Mouse (Mus musculus) heart, embryonic 16.5 days (tissue): ENCODE data around the gene Ell. TPM values are rescaled to one million over a fixed set of nuclear protein-coding genes. Genes with fewer than 3 reads are reported as not detected.

ENCODE experiments used
- ATAC-seq: fragments of 200-750 bp; cut with Nextera tagmentation; replicated peaks from 2 replicates; pipeline ENCODE4 v1.8.0; 2017; ENCODE audit warnings: moderate number of reproducible peaks; ENCODE audit not compliant: insufficient read depth, low FRiP score; ENCODE audit errors: extremely low read depth
- H3K27ac ChIP-seq: fragments of 300-500 bp; sonication (generic); 2 replicates; pipeline ENCODE4 v1.5.1; 2014; ENCODE audit warnings: mild to moderate bottlenecking, low read length, control low read depth, moderate library complexity
- H3K27me3 ChIP-seq: fragments of 300-500 bp; sonication (generic); 2 replicates; pipeline ENCODE4 v1.6.1; 2014; ENCODE audit warnings: low read length, mixed read lengths; ENCODE audit not compliant: control insufficient read depth, insufficient read depth
- H3K36me3 ChIP-seq: fragments of 300-500 bp; sonication (generic); 2 replicates; pipeline ENCODE4 v1.6.1; 2014; ENCODE audit not compliant: control insufficient read depth, insufficient read depth
- H3K4me1 ChIP-seq: fragments of 300-500 bp; sonication (generic); 2 replicates; pipeline ENCODE4 v1.6.1; 2014; ENCODE audit warnings: low read length, mixed read lengths; ENCODE audit not compliant: control insufficient read depth, insufficient read depth
- H3K4me2 ChIP-seq: fragments of 300-500 bp; sonication (generic); 2 replicates; pipeline ENCODE4 v1.6.1; 2014; ENCODE audit warnings: low read depth, mild to moderate bottlenecking, control low read depth, low read length
- H3K4me3 ChIP-seq: fragments of 300-500 bp; sonication (generic); 2 replicates; pipeline ENCODE4 v1.5.1; 2014; ENCODE audit warnings: mild to moderate bottlenecking, control low read depth, low read length
- H3K9ac ChIP-seq: fragments of 300-500 bp; sonication (generic); 2 replicates; pipeline ENCODE4 v1.6.1; 2014; ENCODE audit warnings: low read length, control low read depth
- H3K9me3 ChIP-seq: fragments of 300-500 bp; sonication (generic); replicated peaks from 2 replicates; pipeline ENCODE4 v1.6.1; 2016; ENCODE audit warnings: low read length; ENCODE audit not compliant: control insufficient read depth
- WGBS: fragments of 180-500 bp; shearing (Covaris S2); extraction: QIAGEN DNeasy Blood & Tissue Kit; methylation state at CpG from one replicate; pipeline ENCODE4 v1.1.7; 2014; 5-methylcytosine and 5-hydroxymethylcytosine counted together
- polyA plus RNA-seq: library from polyadenylated mRNA; unstranded; fragments of >200 nt; fragmentation: Nextera tagmentation; extraction: Ambion mirVana; gene quantifications from 2 replicates; pipeline ENCODE4 v1.2.1, GENCODE M21; 2015

Gene Ell
- polyA plus RNA-seq, 1 experiment from 2014 or later: 14.0 TPM

GRCm38 (mm10) chr8:70609849-70610795 is 70.9 kb downstream of the Ell start:
- under 1% methylated on average over 41 of the region's 45 CpGs for WGBS
- H3K9ac ChIP-seq: peak overlapping the region; percentile 66
- peak overlapping the region; percentile 96 for H3K27ac ChIP-seq
- H3K4me1 ChIP-seq: peaks cover 17% of the 10 kb centered on the region
- peak overlapping the region; percentile 99 for H3K4me2 ChIP-seq
- peak; percentile 71 for ATAC-seq
- H3K4me3 ChIP-seq: peak overlapping the region; percentile 49
- no peaks in the 10 kb centered on the region for H3K9me3 ChIP-seq
- no peaks in the 10 kb centered on the region for H3K27me3 ChIP-seq
- no peaks in the 10 kb centered on the region for H3K36me3 ChIP-seq

DNA sequence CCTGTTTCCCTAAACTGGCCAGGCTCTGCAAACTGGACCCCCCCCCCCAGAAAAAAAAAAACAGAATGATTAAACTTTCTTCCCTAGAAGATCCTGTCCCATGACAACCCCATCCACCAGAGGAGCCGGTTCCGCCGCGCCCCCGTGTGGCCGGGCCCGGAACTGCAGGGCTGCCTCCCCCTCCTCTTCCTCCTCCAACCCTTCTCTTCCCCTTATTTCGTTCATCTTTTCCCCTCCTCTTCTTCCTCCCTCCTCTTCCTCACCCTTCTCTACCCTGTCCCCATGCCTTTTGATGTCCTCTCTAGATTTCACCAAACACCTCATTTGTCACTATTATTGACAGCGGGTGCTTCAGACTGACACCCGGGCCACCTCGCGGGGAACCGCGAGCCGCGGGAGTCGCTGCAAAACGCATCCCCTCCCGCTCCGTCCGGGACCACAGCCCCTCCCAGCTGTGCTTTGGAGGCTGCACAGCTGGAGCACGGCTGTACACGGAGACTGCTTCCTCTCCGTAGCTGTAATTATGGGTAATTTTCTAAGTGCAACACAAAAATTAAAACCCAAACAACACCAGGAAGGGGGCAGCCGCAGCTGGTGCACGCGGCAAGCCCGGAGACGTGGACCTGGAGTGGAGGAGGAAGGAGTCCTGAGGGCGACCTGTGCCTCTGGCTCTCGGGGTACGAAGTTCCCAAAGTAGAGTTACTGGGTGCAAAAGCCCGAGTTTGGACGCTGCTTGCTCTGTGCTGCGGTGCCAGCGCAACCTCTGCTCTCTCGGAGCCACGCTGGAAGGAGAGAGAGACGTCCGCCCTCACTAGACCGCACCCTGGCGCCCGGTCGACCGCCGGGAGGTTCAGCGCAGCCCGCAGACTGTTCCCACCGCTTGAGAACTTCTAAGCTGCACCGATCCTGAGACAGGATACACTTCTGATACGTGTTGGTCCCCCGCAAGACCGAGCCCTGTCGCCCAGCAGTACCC is 71.8 kb downstream of the Ell start:
- H3K27ac ChIP-seq: peak overlapping the region; percentile 96
- ATAC-seq: no peak; the same call in 1 of the 2 replicates
- H3K4me3 ChIP-seq: peak overlapping the region; percentile 49
- peak overlapping the region; percentile 66 for H3K9ac ChIP-seq
- no peaks in the 10 kb centered on the region for H3K9me3 ChIP-seq
- peak overlapping the region; percentile 99 for H3K4me2 ChIP-seq
- H3K27me3 ChIP-seq: no peaks in the 10 kb centered on the region
- peaks cover 17% of the 10 kb centered on the region for H3K4me1 ChIP-seq
- no peaks in the 10 kb centered on the region for H3K36me3 ChIP-seq
- WGBS: under 1% methylated on average over 54 of the region's 54 CpGs

DNA sequence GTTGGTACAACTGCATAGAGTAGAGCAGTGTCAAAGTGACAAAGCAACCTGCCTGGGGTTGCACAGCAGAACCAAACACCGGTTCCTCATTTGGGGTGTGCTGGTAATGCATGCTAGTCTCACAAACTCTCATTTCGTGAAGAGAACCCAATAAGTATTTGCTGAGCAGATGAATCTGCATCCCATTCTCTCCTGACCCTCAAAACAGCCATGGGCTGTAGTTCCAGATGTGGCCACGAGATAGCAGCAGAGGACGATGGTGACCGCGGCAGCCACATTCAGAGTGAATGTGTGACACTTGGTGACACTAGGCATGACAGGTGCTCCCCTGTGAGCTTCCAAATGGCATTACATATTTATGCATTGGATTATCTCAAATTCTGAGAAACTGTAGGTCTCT is 72.6 kb downstream of the Ell start:
- no peak for ATAC-seq
- 0% methylated on average over 6 of the region's 6 CpGs for WGBS
- H3K27ac ChIP-seq: peak overlapping the region; percentile 72
- no peaks in the 10 kb centered on the region for H3K36me3 ChIP-seq
- peak overlapping the region; percentile 49 for H3K4me3 ChIP-seq
- no peaks in the 10 kb centered on the region for H3K27me3 ChIP-seq
- H3K4me1 ChIP-seq: peaks cover 17% of the 10 kb centered on the region
- H3K4me2 ChIP-seq: peak overlapping the region; percentile 99
- H3K9ac ChIP-seq: peak overlapping the region; percentile 61
- H3K9me3 ChIP-seq: no peaks in the 10 kb centered on the region

DNA sequence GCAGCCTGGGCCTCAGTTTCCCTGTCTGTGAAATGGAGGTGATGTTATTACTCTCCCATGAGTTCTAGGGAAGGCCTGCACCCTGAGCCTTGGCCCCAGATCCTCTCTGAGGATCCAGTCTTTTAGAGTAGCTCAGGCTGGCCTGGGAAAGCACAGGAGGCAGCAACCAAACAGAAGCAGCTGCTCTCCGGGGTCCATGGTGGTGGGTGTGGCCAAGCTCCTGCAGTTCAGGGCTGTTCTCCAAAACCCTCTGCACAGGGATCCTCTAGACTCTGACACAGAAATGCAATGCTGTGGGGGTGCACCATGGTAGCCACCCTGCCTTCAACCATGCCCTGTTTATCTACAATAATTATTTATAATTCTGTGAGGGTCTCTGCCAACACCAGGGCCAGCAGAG is 74.5 kb downstream of the Ell start:
- no peak overlapping the region for H3K27ac ChIP-seq
- H3K4me3 ChIP-seq: no peak overlapping the region
- H3K36me3 ChIP-seq: no peaks in the 10 kb centered on the region
- H3K27me3 ChIP-seq: no peaks in the 10 kb centered on the region
- no peak overlapping the region for H3K9ac ChIP-seq
- no peaks in the 10 kb centered on the region for H3K9me3 ChIP-seq
- 4% methylated on average over 1 of the region's 1 CpGs for WGBS
- no peak overlapping the region for H3K4me2 ChIP-seq
- H3K4me1 ChIP-seq: peaks cover 17% of the 10 kb centered on the region
- no peak for ATAC-seq

- H3K4me1 ChIP-seq: peaks cover 11% of the 10 kb centered on the region
- H3K4me2 ChIP-seq: no peak overlapping the region
- no peaks in the 10 kb centered on the region for H3K36me3 ChIP-seq
- H3K27ac ChIP-seq: no peak overlapping the region
- 66% methylated on average over 5 of the region's 5 CpGs for WGBS
- H3K9ac ChIP-seq: no peak overlapping the region
- no peak overlapping the region for H3K4me3 ChIP-seq
- H3K9me3 ChIP-seq: no peaks in the 10 kb centered on the region
- ATAC-seq: no peak
- H3K27me3 ChIP-seq: no peaks in the 10 kb centered on the region
Measured at GRCm38 (mm10) chr8:70614469-70614868, 75.2 kb downstream of the Ell start.

GRCm38 (mm10) chr8:70615281-70615680 is 76.0 kb downstream of the Ell start:
- no peak overlapping the region for H3K4me2 ChIP-seq
- peaks cover 10% of the 10 kb centered on the region for H3K4me1 ChIP-seq
- H3K27me3 ChIP-seq: peaks cover 1% of the 10 kb centered on the region; the same call in 1 of the 2 replicates
- WGBS: 74% methylated on average over 8 of the region's 8 CpGs
- no peak overlapping the region for H3K27ac ChIP-seq
- H3K9ac ChIP-seq: no peak overlapping the region
- no peaks in the 10 kb centered on the region for H3K9me3 ChIP-seq
- no peak for ATAC-seq
- no peak overlapping the region for H3K4me3 ChIP-seq
- H3K36me3 ChIP-seq: no peaks in the 10 kb centered on the region

DNA sequence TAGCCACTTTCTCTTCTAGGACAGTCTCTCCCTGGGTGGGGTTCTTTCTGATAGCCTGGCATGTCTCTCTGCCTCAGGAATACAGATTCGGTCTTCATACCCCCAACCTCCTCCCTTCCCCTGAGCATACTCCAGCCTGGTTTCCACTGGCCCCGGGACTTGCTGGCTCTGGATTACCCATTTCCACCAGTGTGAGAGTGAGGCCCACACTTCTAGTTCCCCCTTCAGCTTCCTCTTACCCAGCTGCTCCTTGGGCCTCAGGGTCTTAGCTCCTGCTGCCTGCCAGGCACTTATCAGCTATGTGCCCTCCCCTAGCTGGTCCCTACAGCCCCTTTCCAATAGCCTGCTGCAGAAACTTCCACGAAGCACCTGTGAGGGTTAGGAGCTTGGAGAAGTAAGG is 76.6 kb downstream of the Ell start, which contains the start of gene Lrrc25:
Gene Lrrc25, plus strand, starts transcription at position 262 of the 400 bp plus-strand sequence.
- WGBS: 69% methylated on average over 3 of the region's 3 CpGs
- Histone ChIP-seq H3K36me3 (no peaks in the 10 kb centered on the region), H3K9me3 (no peaks in the 10 kb centered on the region), H3K4me1 (peaks cover 7% of the 10 kb centered on the region; the same call in 1 of the 2 replicates), H3K9ac (no peak within 1 kb of the TSS), H3K27ac (no peak within 1 kb of the TSS), H3K4me3 (no peak within 1 kb of the TSS), H3K27me3 (peaks cover 5% of the 10 kb centered on the region; the same call in 1 of the 2 replicates), H3K4me2 (no peak within 1 kb of the TSS)
- ATAC-seq: no peak

DNA sequence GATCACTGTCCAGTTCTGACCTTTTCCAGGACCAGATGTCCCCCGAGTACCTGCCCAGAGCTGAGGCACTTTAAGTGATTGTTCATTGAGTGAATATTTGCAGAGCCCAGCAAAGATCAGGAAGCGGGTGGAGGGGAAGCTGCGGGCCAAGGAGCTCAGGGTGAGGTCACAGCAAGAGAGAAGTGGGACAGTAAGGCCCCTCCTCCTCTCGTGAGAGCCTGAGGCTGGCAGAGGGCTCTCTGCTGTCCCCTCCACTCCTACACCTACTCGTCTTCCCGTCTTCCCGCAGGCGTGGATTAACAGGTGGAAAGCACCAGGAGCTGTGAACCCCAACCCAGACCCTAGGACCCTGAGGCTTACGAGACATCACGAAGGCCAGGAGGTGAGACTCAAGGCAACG is 77.4 kb downstream of the Ell start:
- Histone ChIP-seq H3K4me1 (0 out of 2 replicates have a peak, but pooled peaks cover 2% of the 10 kb centered on the region), H3K27me3 (peaks cover 7% of the 10 kb centered on the region), H3K27ac (no peak overlapping the region), H3K4me3 (no peak overlapping the region), H3K36me3 (no peaks in the 10 kb centered on the region), H3K4me2 (no peak overlapping the region), H3K9me3 (no peaks in the 10 kb centered on the region), H3K9ac (no peak overlapping the region)
- no peak for ATAC-seq
- whole genome bisulfite sequencing: 45% methylated on average over 11 of the region's 11 CpGs
